In genomic region chr4:139598950-139599518, GRCm38 (mm10) we compare ENCODE assay signal across 9 mouse cellular contexts. TPM values are rescaled to one million over a fixed set of nuclear protein-coding genes. Genes with fewer than 3 reads are reported as not detected.
DNase-seq lines count a peak whose midpoint lies in the region; ATAC-seq and TF ChIP-seq lines count a peak whose summit lies in the region.
"Had no signal": no experiment of that assay in that cellular context is flagged by ENCODE, and none has a peak within 500 bp of the region (broad histone marks: within the 10 kb centered on the region; RNA-seq: fewer than 3 reads in every experiment).

No protein-coding gene starts in this region.

- ATAC-seq in cerebellum, adult (ENCODE audit: insufficient number of reproducible peaks, low FRiP score, low TSS enrichment): no peak
- peak; percentile 58 for ATAC-seq in granulocyte monocyte progenitor cell, adult 5-6 weeks (replicated peaks; ENCODE audit: poor library complexity, severe bottlenecking)
- peak; percentile 83 for ATAC-seq in intestine, embryonic 15.5 days
- ATAC-seq in midbrain, postnatal 0 days (ENCODE audit: low FRiP score): peak; percentile 64
- peak; percentile 66; the same call in 1 of the 2 replicates for ATAC-seq in stomach, embryonic 14.5 days (ENCODE audit: insufficient number of reproducible peaks, insufficient read depth, low FRiP score, low read depth)

- no peak overlapping the region for H3K4me3 ChIP-seq in cerebellum, adult 2 months (replicated peaks; ENCODE audit: insufficient read depth, low read depth, low read length)
- H3K4me3 ChIP-seq in intestine, embryonic 15.5 days (replicated peaks): peak overlapping the region; percentile 2; the same call in 1 of the 2 replicates
- H3K4me3 ChIP-seq in midbrain, postnatal 0 days (ENCODE audit: low read depth, low read length): no peak overlapping the region
- peak overlapping the region; percentile 1; the same call in 1 of the 2 replicates for H3K4me3 ChIP-seq in stomach, embryonic 14.5 days (ENCODE audit: low read depth, low read length)

- TF ChIP-seq POLR2A in cerebellum, adult 2 months (IDR thresholded peaks at IDR 0.05; ENCODE audit: borderline replicate concordance, insufficient read depth, low read length): no peak

- H3K27me3 ChIP-seq in cerebellum, adult 2 months (ENCODE audit: control insufficient read depth, insufficient read depth, low read length): no peaks in the 10 kb centered on the region
- no peaks in the 10 kb centered on the region for H3K27me3 ChIP-seq in intestine, embryonic 15.5 days (replicated peaks)
- no peaks in the 10 kb centered on the region for H3K27me3 ChIP-seq in midbrain, postnatal 0 days (ENCODE audit: insufficient read depth, low read length)
- no peaks in the 10 kb centered on the region for H3K27me3 ChIP-seq in stomach, embryonic 14.5 days (ENCODE audit: control insufficient read depth, insufficient read depth, low read length)

- peak in 1 of 2 experiments; percentile 56 for DNase-seq in cerebellum, adult 2 months
- peak; percentile 89 for DNase-seq in embryo, embryonic 9.5 days (ENCODE audit: extremely low spot score)
- DNase-seq in liver: peak; percentile 80
- DNase-seq in midbrain, postnatal 0 days (ENCODE audit: low spot score): peak; percentile 85

- no peak for TF ChIP-seq CTCF in cerebellum, adult 2 months (IDR thresholded peaks at IDR 0.05; ENCODE audit: borderline replicate concordance, insufficient read depth, low read depth, low read length)
- peak; percentile 11; the same call in 1 of the 2 replicates for TF ChIP-seq CTCF in midbrain, postnatal 0 days (IDR thresholded peaks at IDR 0.05)

- H3K9me3 ChIP-seq in intestine, embryonic 15.5 days: no peaks in the 10 kb centered on the region
- no peaks in the 10 kb centered on the region for H3K9me3 ChIP-seq in midbrain, postnatal 0 days (ENCODE audit: low read length)
- H3K9me3 ChIP-seq in stomach, embryonic 14.5 days (ENCODE audit: control insufficient read depth, low read depth, low read length): no peaks in the 10 kb centered on the region
- H3K9me3 ChIP-seq: G1E had no signal

- peak overlapping the region; percentile 53 for H3K4me2 ChIP-seq in intestine, embryonic 15.5 days (replicated peaks)
- peak overlapping the region; percentile 36 for H3K4me2 ChIP-seq in midbrain, postnatal 0 days (ENCODE audit: low read depth, low read length, poor library complexity, severe bottlenecking)
- peak overlapping the region; percentile 40 for H3K4me2 ChIP-seq in stomach, embryonic 14.5 days (replicated peaks; ENCODE audit: low read depth, low read length)

- peak overlapping the region; percentile 28; the same call in 1 of the 2 replicates for H3K27ac ChIP-seq in cerebellum, adult 2 months (ENCODE audit: insufficient read depth, low read length)
- H3K27ac ChIP-seq in intestine, embryonic 15.5 days: peak overlapping the region; percentile 93
- peak overlapping the region; percentile 52 for H3K27ac ChIP-seq in midbrain, postnatal 0 days (ENCODE audit: low read depth, low read length)
- peak overlapping the region; percentile 96 for H3K27ac ChIP-seq in stomach, embryonic 14.5 days (ENCODE audit: low read length)

- WGBS in cerebellum, adult 2 months: 13% methylated on average over 12 of the region's 12 CpGs
- WGBS in intestine, embryonic 15.5 days: 4% methylated on average over 12 of the region's 12 CpGs
- 3% methylated on average over 12 of the region's 12 CpGs for WGBS in midbrain, postnatal 0 days
- WGBS in stomach, embryonic 14.5 days: 1% methylated on average over 12 of the region's 12 CpGs

- peak overlapping the region; percentile 20; the same call in 1 of the 2 replicates for H3K9ac ChIP-seq in intestine, embryonic 15.5 days
- peak overlapping the region; percentile 24; the same call in 1 of the 2 replicates for H3K9ac ChIP-seq in midbrain, postnatal 0 days (replicated peaks; ENCODE audit: low read length, poor library complexity, severe bottlenecking)
- no peak overlapping the region; the same call in 1 of the 2 replicates for H3K9ac ChIP-seq in stomach, embryonic 14.5 days (replicated peaks; ENCODE audit: low read depth, low read length)

- H3K36me3 ChIP-seq in intestine, embryonic 15.5 days: no peaks in the 10 kb centered on the region
- H3K36me3 ChIP-seq in midbrain, postnatal 0 days (ENCODE audit: insufficient read depth, low read length): no peaks in the 10 kb centered on the region
- no peaks in the 10 kb centered on the region for H3K36me3 ChIP-seq in stomach, embryonic 14.5 days (ENCODE audit: control insufficient read depth, insufficient read depth, low read length)
- H3K36me3 ChIP-seq: G1E had no signal

- H3K4me1 ChIP-seq in cerebellum, adult 2 months (ENCODE audit: control insufficient read depth, insufficient read depth, low read length): peaks cover 75% of the 10 kb centered on the region
- H3K4me1 ChIP-seq in intestine, embryonic 15.5 days (replicated peaks): peaks cover 70% of the 10 kb centered on the region
- H3K4me1 ChIP-seq in midbrain, postnatal 0 days (ENCODE audit: insufficient read depth, low read length): peaks cover 34% of the 10 kb centered on the region
- peaks cover 68% of the 10 kb centered on the region for H3K4me1 ChIP-seq in stomach, embryonic 14.5 days (ENCODE audit: control insufficient read depth, insufficient read depth, low read length)

RNA-seq across cellular contexts. Expression of gene Gm21969, which starts 4.0 kb away (rescaled TPM):
- polyA plus RNA-seq in cerebellum, adult 2 months (2012; rRNA removed): 0.03 and 0.05 TPM in 2 replicates
- not detected in 2 replicates for total RNA-seq in granulocyte monocyte progenitor cell, adult 5-6 weeks (2014; fragmentation: Nextera tagmentation)
- not detected in 2 replicates for total RNA-seq in granulocyte monocyte progenitor cell, adult 5-6 weeks (2017)
- not detected in 2 replicates for polyA plus RNA-seq in intestine, embryonic 15.5 days (2015; fragmentation: Nextera tagmentation; extraction: Ambion mirVana)
- not detected in 2 replicates for total RNA-seq in midbrain, postnatal 0 days (2014; rRNA removed)
- polyA plus RNA-seq in midbrain, postnatal 0 days (2015; fragmentation: Nextera tagmentation; extraction: Ambion mirVana): not detected in 2 replicates
- not detected in 2 replicates for polyA plus RNA-seq in stomach, embryonic 14.5 days (2014; fragmentation: Nextera tagmentation; extraction: Ambion mirVana)
- total RNA-seq: G1E had no signal

RNA-seq across cellular contexts. Expression of gene Aldh4a1, which starts 23.6 kb away (rescaled TPM):
- 22.5 and 25.2 TPM in 2 replicates for polyA plus RNA-seq in cerebellum, adult 2 months (2012; rRNA removed)
- total RNA-seq in granulocyte monocyte progenitor cell, adult 5-6 weeks (2014; fragmentation: Nextera tagmentation): 29.7 and 30.9 TPM in 2 replicates
- total RNA-seq in granulocyte monocyte progenitor cell, adult 5-6 weeks (2017): 18.9 and 20.1 TPM in 2 replicates
- 14.4 and 17.1 TPM in 2 replicates for polyA plus RNA-seq in intestine, embryonic 15.5 days (2015; fragmentation: Nextera tagmentation; extraction: Ambion mirVana)
- total RNA-seq in midbrain, postnatal 0 days (2014; rRNA removed): 30.0 and 36.8 TPM in 2 replicates
- polyA plus RNA-seq in midbrain, postnatal 0 days (2015; fragmentation: Nextera tagmentation; extraction: Ambion mirVana): 25.2 and 28.1 TPM in 2 replicates
- polyA plus RNA-seq in stomach, embryonic 14.5 days (2014; fragmentation: Nextera tagmentation; extraction: Ambion mirVana): 14.6 and 16.2 TPM in 2 replicates

RNA-seq across cellular contexts. Expression of gene Tas1r2, which starts 54.3 kb away (rescaled TPM):
- polyA plus RNA-seq in cerebellum, adult 2 months (2012; rRNA removed): not detected in 2 replicates
- not detected in 2 replicates for total RNA-seq in granulocyte monocyte progenitor cell, adult 5-6 weeks (2014; fragmentation: Nextera tagmentation)
- total RNA-seq in granulocyte monocyte progenitor cell, adult 5-6 weeks (2017): not detected in 2 replicates
- polyA plus RNA-seq in intestine, embryonic 15.5 days (2015; fragmentation: Nextera tagmentation; extraction: Ambion mirVana): not detected in 2 replicates
- total RNA-seq in midbrain, postnatal 0 days (2014; rRNA removed): not detected in 2 replicates
- polyA plus RNA-seq in midbrain, postnatal 0 days (2015; fragmentation: Nextera tagmentation; extraction: Ambion mirVana): not detected in 2 replicates
- polyA plus RNA-seq in stomach, embryonic 14.5 days (2014; fragmentation: Nextera tagmentation; extraction: Ambion mirVana): not detected in 2 replicates
- total RNA-seq: G1E had no signal
- polyA plus RNA-seq: G1E had no signal

Comparison
In these comparisons a context has a peak if more than half of its experiments do, and no peak if none do; other contexts are left out.
1. H3K27ac ChIP-seq: peak in every context shown above with its lines; median percentile 96 in stomach, embryonic 14.5 days; 93 in intestine, embryonic 15.5 days; 52 in midbrain, postnatal 0 days; 28 in cerebellum, adult 2 months.
2. H3K4me3 ChIP-seq: peak in intestine, embryonic 15.5 days (single experiment) and stomach, embryonic 14.5 days (single experiment); none in cerebellum, adult 2 months (single experiment) and midbrain, postnatal 0 days (single experiment).
3. Peak in every context shown above with its lines, with median percentiles within 50 percentile points of each other: H3K4me2 ChIP-seq.